Mouse (Mus musculus) bone marrow, adult 2 months (tissue): Measurements from ENCODE around the gene Tapbp.

ENCODE experiments used
- CTCF ChIP-seq: fragments of 200-500 bp; IDR thresholded peaks from 2 replicates; pipeline ENCODE4 v1.5.1; 2011; ENCODE audit warnings: low read length, control low read depth; ENCODE audit not compliant: control insufficient read depth, insufficient read depth
- POLR2A ChIP-seq: fragments of 200-500 bp; IDR thresholded peaks from 2 replicates; pipeline ENCODE4 v1.6.1; 2011; ENCODE audit warnings: low read depth, mild to moderate bottlenecking, control low read depth, low read length, borderline replicate concordance; ENCODE audit not compliant: control insufficient read depth

DNA sequence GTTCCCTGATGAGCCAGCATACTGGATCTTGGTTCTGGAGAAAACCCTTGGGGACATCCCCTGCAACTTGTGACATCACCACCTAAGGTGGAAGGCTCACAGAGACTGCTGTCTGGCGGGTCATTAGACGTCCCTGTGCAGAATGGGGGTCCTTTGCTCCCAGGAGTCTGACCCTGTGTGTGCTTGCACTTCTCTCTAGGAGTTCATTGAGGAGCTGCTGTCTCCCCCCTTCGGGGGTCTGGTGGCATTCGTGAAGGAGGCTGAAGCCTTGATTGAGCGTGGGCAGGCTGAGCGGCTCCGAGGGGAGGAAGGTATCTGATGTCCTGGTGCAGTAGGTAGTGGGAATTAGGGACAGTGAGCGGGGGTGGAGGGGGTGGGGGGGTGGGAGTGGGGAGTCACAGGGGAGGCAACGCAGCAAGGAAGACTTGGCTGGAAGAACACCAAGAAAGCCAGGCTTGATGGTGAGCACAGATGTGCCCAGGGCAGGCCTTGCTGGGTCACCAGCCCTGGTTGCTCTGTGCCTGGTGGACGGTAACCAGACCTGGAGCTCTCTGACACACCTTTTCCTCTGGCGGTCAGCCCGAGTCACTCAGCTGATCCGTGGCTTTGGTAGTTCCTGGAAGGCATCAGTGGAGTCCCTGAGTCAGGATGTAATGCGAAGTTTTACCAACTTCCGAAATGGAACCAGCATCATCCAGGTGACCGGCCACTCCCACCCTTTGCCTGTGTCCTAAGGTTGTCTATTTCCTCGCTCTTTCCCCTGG, 49.6 kb downstream of the Tapbp start:
- TF ChIP-seq CTCF (no peak), POLR2A (no peak)
